10 mouse cellular contexts compared by ENCODE assay signal in genomic region chr4:134017201-134017865, GRCm38 (mm10). TPM values are rescaled to one million over a fixed set of nuclear protein-coding genes. Genes with fewer than 3 reads are reported as not detected.
DNase-seq lines count a peak whose midpoint lies in the region; ATAC-seq lines count a peak whose summit lies in the region.
"Had no signal": no experiment of that assay in that cellular context is flagged by ENCODE, and none has a peak within 500 bp of the region (broad histone marks: within the 10 kb centered on the region; RNA-seq: fewer than 3 reads in every experiment).

No protein-coding gene starts in this region.

- H3K36me3 ChIP-seq in kidney, embryonic 14.5 days (ENCODE audit: control insufficient read depth, insufficient read depth, low read length), result no peaks in the 10 kb centered on the region
- H3K36me3 ChIP-seq in embryonic facial prominence, embryonic 12.5 days, result no peaks in the 10 kb centered on the region
- H3K36me3 ChIP-seq in intestine, embryonic 16.5 days (ENCODE audit: control insufficient read depth, insufficient read depth, low read length), result no peaks in the 10 kb centered on the region
- no peaks in the 10 kb centered on the region for H3K36me3 ChIP-seq in neural tube, embryonic 12.5 days

- no peak for DNase-seq in kidney, postnatal 4 days
- DNase-seq in layer of hippocampus, adult 18-20 months (ENCODE audit: low spot score in 2 of 2), result no peak
- no peak for DNase-seq in thymus, postnatal 25 days
- DNase-seq in thymus, postnatal 0 days (ENCODE audit: low spot score), result no peak

- peaks cover 31% of the 10 kb centered on the region for H3K4me1 ChIP-seq in kidney, embryonic 14.5 days (ENCODE audit: control insufficient read depth, insufficient read depth, low read length)
- peaks cover 50% of the 10 kb centered on the region for H3K4me1 ChIP-seq in embryonic facial prominence, embryonic 12.5 days
- H3K4me1 ChIP-seq in intestine, embryonic 16.5 days (ENCODE audit: control insufficient read depth, insufficient read depth, low read length), result peaks cover 12% of the 10 kb centered on the region
- peaks cover 47% of the 10 kb centered on the region for H3K4me1 ChIP-seq in neural tube, embryonic 12.5 days

- peaks cover 21% of the 10 kb centered on the region for H3K27me3 ChIP-seq in kidney, embryonic 14.5 days (ENCODE audit: control insufficient read depth, insufficient read depth, low read length)
- H3K27me3 ChIP-seq in embryonic facial prominence, embryonic 12.5 days, result peaks cover 25% of the 10 kb centered on the region
- H3K27me3 ChIP-seq in intestine, embryonic 16.5 days (replicated peaks; ENCODE audit: control insufficient read depth, insufficient read depth, low read length), result peaks cover 35% of the 10 kb centered on the region
- H3K27me3 ChIP-seq in neural tube, embryonic 12.5 days (replicated peaks), result peaks cover 8% of the 10 kb centered on the region; the same call in 1 of the 2 replicates

- no peak overlapping the region for H3K9ac ChIP-seq in kidney, embryonic 14.5 days (ENCODE audit: low read depth, low read length)
- H3K9ac ChIP-seq in embryonic facial prominence, embryonic 12.5 days, result no peak overlapping the region
- no peak overlapping the region for H3K9ac ChIP-seq in intestine, embryonic 16.5 days (ENCODE audit: low read depth, low read length)
- H3K9ac ChIP-seq in neural tube, embryonic 12.5 days, result no peak overlapping the region

- 2% methylated on average over 21 of the region's 21 CpGs for WGBS in kidney, embryonic 14.5 days
- WGBS in embryonic facial prominence, embryonic 12.5 days, result 2% methylated on average over 21 of the region's 21 CpGs
- WGBS in intestine, embryonic 16.5 days, result 7% methylated on average over 21 of the region's 21 CpGs
- WGBS in neural tube, embryonic 12.5 days, result under 1% methylated on average over 21 of the region's 21 CpGs

- H3K9me3 ChIP-seq in kidney, embryonic 14.5 days (ENCODE audit: control insufficient read depth, low read length), result no peaks in the 10 kb centered on the region
- no peaks in the 10 kb centered on the region for H3K9me3 ChIP-seq in embryonic facial prominence, embryonic 12.5 days
- no peaks in the 10 kb centered on the region for H3K9me3 ChIP-seq in intestine, embryonic 16.5 days (ENCODE audit: control insufficient read depth, low read length)
- H3K9me3 ChIP-seq in neural tube, embryonic 12.5 days, result no peaks in the 10 kb centered on the region

- no peak for ATAC-seq in kidney, embryonic 14.5 days (ENCODE audit: low FRiP score, low TSS enrichment)
- ATAC-seq in embryonic facial prominence, embryonic 12.5 days (ENCODE audit: insufficient number of reproducible peaks, insufficient read depth, low FRiP score, low TSS enrichment), result no peak
- ATAC-seq in intestine, embryonic 16.5 days, result no peak
- ATAC-seq in neural tube, embryonic 12.5 days (ENCODE audit: low FRiP score, low read depth), result no peak

- H3K4me2 ChIP-seq in kidney, embryonic 14.5 days (replicated peaks; ENCODE audit: low read depth, low read length), result peak overlapping the region; percentile 47
- peak overlapping the region; percentile 56 for H3K4me2 ChIP-seq in embryonic facial prominence, embryonic 12.5 days (replicated peaks)
- H3K4me2 ChIP-seq in intestine, embryonic 16.5 days (ENCODE audit: low read depth, low read length), result peak overlapping the region; percentile 26
- H3K4me2 ChIP-seq in neural tube, embryonic 12.5 days (replicated peaks), result peak overlapping the region; percentile 70

- peak overlapping the region; percentile 22; the same call in 1 of the 2 replicates for H3K4me3 ChIP-seq in kidney, embryonic 14.5 days (ENCODE audit: low read length)
- peak overlapping the region; percentile 32 for H3K4me3 ChIP-seq in embryonic facial prominence, embryonic 12.5 days
- peak overlapping the region; percentile 9 for H3K4me3 ChIP-seq in intestine, embryonic 16.5 days (ENCODE audit: low read length)
- peak overlapping the region; percentile 31 for H3K4me3 ChIP-seq in neural tube, embryonic 12.5 days

- H3K27ac ChIP-seq in kidney, embryonic 14.5 days (ENCODE audit: low read depth, low read length), result no peak overlapping the region
- H3K27ac ChIP-seq in embryonic facial prominence, embryonic 12.5 days, result no peak overlapping the region
- H3K27ac ChIP-seq in intestine, embryonic 16.5 days (ENCODE audit: low read length), result no peak overlapping the region
- H3K27ac ChIP-seq in neural tube, embryonic 12.5 days, result no peak overlapping the region

RNA-seq across cellular contexts. Expression of gene Lin28a, which starts 1.3 kb away (rescaled TPM):
- not detected in 2 replicates for polyA plus RNA-seq in kidney, embryonic 14.5 days (2014; fragmentation: Nextera tagmentation; extraction: Ambion mirVana)
- 0.50 and 0.67 TPM in 2 replicates for polyA plus RNA-seq in embryonic facial prominence, embryonic 12.5 days (2016; fragmentation: Nextera tagmentation; extraction: Ambion mirVana)
- polyA plus RNA-seq in intestine, embryonic 16.5 days (2015; fragmentation: Nextera tagmentation; extraction: Ambion mirVana), result 0.10 TPM in 2 replicates
- 0.84 and 1.9 TPM in 2 replicates for polyA plus RNA-seq in neural tube, embryonic 12.5 days (2016; fragmentation: Nextera tagmentation; extraction: Ambion mirVana)
- not detected for total RNA-seq in layer of hippocampus, adult 18-20 months (2021)
- polyA plus RNA-seq in thymus, postnatal 0 days (2015; fragmentation: Nextera tagmentation; extraction: Ambion mirVana), result 0.04 and 0.13 TPM in 2 replicates
- total RNA-seq: layer of hippocampus, adult 8-10 months; MEL had no signal

RNA-seq across cellular contexts. Expression of gene Dhdds, which starts 16.6 kb away (rescaled TPM):
- 42.2 and 42.9 TPM in 2 replicates for polyA plus RNA-seq in kidney, embryonic 14.5 days (2014; fragmentation: Nextera tagmentation; extraction: Ambion mirVana)
- polyA plus RNA-seq in embryonic facial prominence, embryonic 12.5 days (2016; fragmentation: Nextera tagmentation; extraction: Ambion mirVana), result 45.3 and 50.3 TPM in 2 replicates
- polyA plus RNA-seq in intestine, embryonic 16.5 days (2015; fragmentation: Nextera tagmentation; extraction: Ambion mirVana), result 41.3 and 45.4 TPM in 2 replicates
- 41.1 and 42.7 TPM in 2 replicates for polyA plus RNA-seq in neural tube, embryonic 12.5 days (2016; fragmentation: Nextera tagmentation; extraction: Ambion mirVana)
- 10 to 100 TPM; 56.6 to 61.9 TPM for total RNA-seq in layer of hippocampus, adult 18-20 months (2021)
- 26.2 and 29.8 TPM in 2 replicates for polyA plus RNA-seq in thymus, postnatal 0 days (2015; fragmentation: Nextera tagmentation; extraction: Ambion mirVana)

RNA-seq across cellular contexts. Expression of gene Zfp683, which starts 36.3 kb away (rescaled TPM):
- polyA plus RNA-seq in kidney, embryonic 14.5 days (2014; fragmentation: Nextera tagmentation; extraction: Ambion mirVana), result not detected in 2 replicates
- not detected in 2 replicates for polyA plus RNA-seq in embryonic facial prominence, embryonic 12.5 days (2016; fragmentation: Nextera tagmentation; extraction: Ambion mirVana)
- polyA plus RNA-seq in intestine, embryonic 16.5 days (2015; fragmentation: Nextera tagmentation; extraction: Ambion mirVana), result not detected in 2 replicates
- polyA plus RNA-seq in neural tube, embryonic 12.5 days (2016; fragmentation: Nextera tagmentation; extraction: Ambion mirVana), result not detected in 2 replicates
- not detected for total RNA-seq in layer of hippocampus, adult 18-20 months (2021)
- 0.57 and 0.60 TPM in 2 replicates for polyA plus RNA-seq in thymus, postnatal 0 days (2015; fragmentation: Nextera tagmentation; extraction: Ambion mirVana)
- total RNA-seq: layer of hippocampus, adult 8-10 months; MEL had no signal

RNA-seq across cellular contexts. Expression of gene Crybg2, which starts 43.3 kb away (rescaled TPM):
- 4.5 and 6.0 TPM in 2 replicates for polyA plus RNA-seq in kidney, embryonic 14.5 days (2014; fragmentation: Nextera tagmentation; extraction: Ambion mirVana)
- 2.9 and 4.0 TPM in 2 replicates for polyA plus RNA-seq in embryonic facial prominence, embryonic 12.5 days (2016; fragmentation: Nextera tagmentation; extraction: Ambion mirVana)
- 22.3 and 22.9 TPM in 2 replicates for polyA plus RNA-seq in intestine, embryonic 16.5 days (2015; fragmentation: Nextera tagmentation; extraction: Ambion mirVana)
- polyA plus RNA-seq in neural tube, embryonic 12.5 days (2016; fragmentation: Nextera tagmentation; extraction: Ambion mirVana), result 0.65 and 1.5 TPM in 2 replicates
- 1 to 10 TPM; 2.1 to 4.2 TPM for total RNA-seq in layer of hippocampus, adult 18-20 months (2021)
- 6.1 and 6.4 TPM in 2 replicates for polyA plus RNA-seq in thymus, postnatal 0 days (2015; fragmentation: Nextera tagmentation; extraction: Ambion mirVana)

RNA-seq across cellular contexts. Expression of gene Hmgn2, which starts 48.9 kb away (rescaled TPM):
- polyA plus RNA-seq in kidney, embryonic 14.5 days (2014; fragmentation: Nextera tagmentation; extraction: Ambion mirVana), result 3,172 and 3,245 TPM in 2 replicates
- polyA plus RNA-seq in embryonic facial prominence, embryonic 12.5 days (2016; fragmentation: Nextera tagmentation; extraction: Ambion mirVana), result 2,853 and 3,017 TPM in 2 replicates
- 1,469 and 1,670 TPM in 2 replicates for polyA plus RNA-seq in intestine, embryonic 16.5 days (2015; fragmentation: Nextera tagmentation; extraction: Ambion mirVana)
- 2,314 and 2,342 TPM in 2 replicates for polyA plus RNA-seq in neural tube, embryonic 12.5 days (2016; fragmentation: Nextera tagmentation; extraction: Ambion mirVana)
- total RNA-seq in layer of hippocampus, adult 18-20 months (2021), result 100 to 1,000 TPM in 1 of 2 experiments, 10 to 100 TPM in 1; 98.1 to 114 TPM
- polyA plus RNA-seq in thymus, postnatal 0 days (2015; fragmentation: Nextera tagmentation; extraction: Ambion mirVana), result 2,843 and 2,903 TPM in 2 replicates
